Mouse (Mus musculus): ENCODE measurements around the gene Cabp1.

DNA sequence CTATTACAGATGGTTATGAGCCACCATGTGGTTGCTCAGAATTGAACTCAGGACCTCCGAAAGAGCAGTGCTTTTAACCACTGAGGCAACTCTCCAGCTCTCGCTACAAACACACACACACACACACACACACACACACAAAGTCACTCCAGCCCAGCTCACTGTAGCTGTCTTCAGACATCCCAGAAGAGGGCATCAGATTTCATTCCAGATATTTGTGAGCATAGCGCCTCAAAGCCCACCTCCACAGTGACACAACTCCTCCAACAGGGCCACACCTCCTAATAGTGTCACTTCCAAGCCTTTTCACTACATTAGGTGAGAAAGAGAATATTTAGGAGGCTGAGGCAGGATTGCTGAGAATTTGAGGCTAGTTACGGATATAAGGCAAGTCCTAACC lies 55.1 kb downstream of the Cabp1 start:
- TF ChIP-seq EP300 (IDR thresholded peaks at IDR 0.05; ENCODE audit: insufficient read depth, low read depth, low read length) (no peak), CTCF (IDR thresholded peaks at IDR 0.05; ENCODE audit: low read depth, low read length) (no peak)
